Mouse (Mus musculus) CH12.LX (cell line): ENCODE measurements around the gene Mageb3. TPM values are rescaled to one million over a fixed set of nuclear protein-coding genes. Genes with fewer than 3 reads are reported as not detected.

ENCODE experiments used
- DNase-seq: peaks from one replicate; pipeline ENCODE4 v3.0.0-alpha.2; 2013; ENCODE audit errors: extremely low read depth
- H3K27ac ChIP-seq: 2 replicates; pipeline ENCODE4 v1.5.1; 2012; ENCODE audit warnings: low read depth, mild to moderate bottlenecking, control low read depth, moderate library complexity; ENCODE audit not compliant: insufficient read depth
- H3K27me3 ChIP-seq: replicated peaks from 2 replicates; pipeline ENCODE3; 2012; ENCODE audit warnings: inconsistent platforms
- H3K36me3 ChIP-seq, 2 experiments: replicated peaks in 1 of 2; 2 replicates each; pipeline versions ENCODE3 to v1.6.1; 2012; ENCODE audit warnings: inconsistent platforms in 1 of 2, low read length in 1 of 2, mild to moderate bottlenecking in 1 of 2, mixed read lengths in 1 of 2, moderate library complexity in 1 of 2; ENCODE audit not compliant: control insufficient read depth in 1 of 2, insufficient read depth in 1 of 2
- H3K4me1 ChIP-seq, 2 experiments: 2 replicates each; pipeline ENCODE4 v1.6.1; 2012; ENCODE audit warnings: inconsistent platforms in 1 of 2, moderate library complexity in 1 of 2; ENCODE audit not compliant: insufficient read depth in 2 of 2, control insufficient read depth in 1 of 2
- H3K4me2 ChIP-seq: 2 replicates; pipeline ENCODE4 v1.6.1; 2012; ENCODE audit warnings: low read depth, mild to moderate bottlenecking, control low read depth; ENCODE audit not compliant: poor library complexity, insufficient read depth, severe bottlenecking
- H3K4me3 ChIP-seq, 3 experiments: fragments of 150-350 bp in 1 of 3; sonication (generic) in 1 of 3; replicated peaks in 1 of 3; 2 replicates each; pipeline versions ENCODE3 to v1.5.1; 2011 to 2012; ENCODE audit warnings: low read depth in 2 of 3, low read length in 2 of 3, mild to moderate bottlenecking in 2 of 3, moderate library complexity in 2 of 3, control low read depth in 1 of 3, improper control_type of control experiment in 1 of 3, inconsistent platforms in 1 of 3, mixed read lengths in 1 of 3; ENCODE audit not compliant: poor library complexity in 1 of 3
- H3K79me2 ChIP-seq: replicated peaks from 2 replicates; pipeline ENCODE4 v1.6.1; 2012; ENCODE audit warnings: mild to moderate bottlenecking, moderate library complexity; ENCODE audit not compliant: control insufficient read depth, poor library complexity, insufficient read depth, severe bottlenecking; ENCODE audit errors: extremely low read depth
- H3K9ac ChIP-seq: 2 replicates; pipeline ENCODE4 v1.6.1; 2012; ENCODE audit warnings: low read depth, mild to moderate bottlenecking, control low read depth, moderate library complexity; ENCODE audit not compliant: insufficient read depth
- H3K9me3 ChIP-seq: replicated peaks from 2 replicates; pipeline ENCODE3; 2012; ENCODE audit warnings: low read length, inconsistent platforms, mixed read lengths
- BHLHE40 ChIP-seq: IDR thresholded peaks from 2 replicates; pipeline ENCODE4 v1.6.1; 2011; ENCODE audit warnings: mild to moderate bottlenecking, low read depth, low read length, improper control_type of control experiment
- CHD1 ChIP-seq: IDR thresholded peaks from 2 replicates; pipeline ENCODE4 v1.6.1; 2012; ENCODE audit warnings: low read depth, low read length, improper control_type of control experiment, inconsistent platforms
- CTCF ChIP-seq, 2 experiments: IDR thresholded peaks in 1 of 2; conservative IDR thresholded peaks in 1 of 2; 2 replicates each; pipeline ENCODE4 v1.5.1; 2011 to 2012; ENCODE audit warnings: low read depth in 2 of 2, low read length in 2 of 2, improper control_type of control experiment in 1 of 2, inconsistent platforms in 1 of 2, mild to moderate bottlenecking in 1 of 2, moderate library complexity in 1 of 2
- E2F4 ChIP-seq: IDR thresholded peaks from 2 replicates; pipeline ENCODE4 v1.6.1; 2011; ENCODE audit warnings: low read depth, low read length, improper control_type of control experiment; ENCODE audit not compliant: insufficient replicate concordance
- ELF1 ChIP-seq: IDR thresholded peaks from 2 replicates; pipeline ENCODE4 v1.6.1; 2014; ENCODE audit warnings: low read depth, mild to moderate bottlenecking, inconsistent platforms, low read length, improper control_type of control experiment
- ETS1 ChIP-seq: conservative IDR thresholded peaks from 2 replicates; pipeline ENCODE4 v1.6.1; 2012; ENCODE audit warnings: low read depth, mild to moderate bottlenecking, inconsistent platforms, low read length, improper control_type of control experiment, moderate library complexity
- GABPA ChIP-seq: IDR thresholded peaks from 2 replicates; pipeline ENCODE4 v1.6.1; 2012; ENCODE audit warnings: low read depth, low read length, improper control_type of control experiment, inconsistent platforms; ENCODE audit not compliant: insufficient replicate concordance
- HCFC1 ChIP-seq: IDR thresholded peaks from 2 replicates; pipeline ENCODE4 v1.6.1; 2012; ENCODE audit warnings: low read depth, mild to moderate bottlenecking, inconsistent platforms, low read length, improper control_type of control experiment
- MAFK ChIP-seq: IDR thresholded peaks from 2 replicates; pipeline ENCODE4 v1.6.1; 2011; ENCODE audit warnings: low read length, improper control_type of control experiment; ENCODE audit not compliant: insufficient replicate concordance
- MAX ChIP-seq: IDR thresholded peaks from 2 replicates; pipeline ENCODE4 v1.6.1; 2011; ENCODE audit warnings: low read length, improper control_type of control experiment
- MEF2A ChIP-seq: IDR thresholded peaks from 2 replicates; pipeline ENCODE4 v1.6.1; 2014; ENCODE audit warnings: low read depth, mild to moderate bottlenecking, inconsistent platforms, low read length, improper control_type of control experiment, borderline replicate concordance
- MYC ChIP-seq: IDR thresholded peaks from 2 replicates; pipeline ENCODE4 v1.6.1; 2011; ENCODE audit warnings: low read depth, mild to moderate bottlenecking, improper control_type of control experiment, low read length
- NELFE ChIP-seq: IDR thresholded peaks from 2 replicates; pipeline ENCODE4 v1.6.1; 2011; ENCODE audit warnings: low read depth, low read length, improper control_type of control experiment
- NRF1 ChIP-seq: IDR thresholded peaks from 2 replicates; pipeline ENCODE4 v1.6.1; 2014; ENCODE audit warnings: low read depth, mild to moderate bottlenecking, inconsistent platforms, low read length, improper control_type of control experiment, moderate library complexity
- POLR2A ChIP-seq: IDR thresholded peaks from 2 replicates; pipeline ENCODE4 v1.6.1; 2011; ENCODE audit warnings: low read depth, mild to moderate bottlenecking, improper control_type of control experiment, low read length
- RAD21 ChIP-seq: IDR thresholded peaks from 2 replicates; pipeline ENCODE4 v1.6.1; 2011; ENCODE audit warnings: low read depth, mild to moderate bottlenecking, low read length, improper control_type of control experiment, moderate library complexity
- SMC3 ChIP-seq: IDR thresholded peaks from 2 replicates; pipeline ENCODE4 v1.6.1; 2011; ENCODE audit warnings: low read depth, low read length, improper control_type of control experiment
- TBP ChIP-seq: conservative IDR thresholded peaks from 2 replicates; pipeline ENCODE4 v1.6.1; 2011; ENCODE audit warnings: low read depth, low read length, improper control_type of control experiment
- TCF12 ChIP-seq: IDR thresholded peaks from 2 replicates; pipeline ENCODE4 v1.6.1; 2014; ENCODE audit warnings: low read depth, mild to moderate bottlenecking, inconsistent platforms, low read length, improper control_type of control experiment
- ZMIZ1 ChIP-seq: IDR thresholded peaks from 2 replicates; pipeline ENCODE4 v1.6.1; 2012; ENCODE audit warnings: low read depth, mild to moderate bottlenecking, inconsistent platforms, low read length, improper control_type of control experiment
- ZNF384 ChIP-seq: IDR thresholded peaks from 2 replicates; pipeline ENCODE4 v1.6.1; 2012; ENCODE audit warnings: low read depth, low read length, improper control_type of control experiment, inconsistent platforms
- dilution Hi-C: fragments of 300-500 bp; cut with MboI; formaldehyde crosslinking; loops from 2 replicates; pipeline ENCODE4 v1.14.3; 2020; ENCODE audit warnings: low sequenced_read_pairs; ENCODE audit not compliant: extremely low pct_unique_long_range_greater_than_20kb, extremely low pct_ligation_motif_present
- in situ Hi-C: fragments of 300-500 bp; cut with MboI; formaldehyde crosslinking; loops from 3 replicates; pipeline ENCODE4 v1.14.3; 2019; ENCODE audit warnings: low sequenced_read_pairs, low pct_ligation_motif_present, low pct_unique_long_range_greater_than_20kb, mixed read lengths
- polyA plus RNA-seq: library from polyadenylated mRNA; unstranded; fragments of >175 nt; gene quantifications from 2 replicates; pipeline ENCODE4 v1.2.1, GENCODE M21; 2012; ENCODE audit warnings: low read depth; ENCODE audit not compliant: insufficient read length
- total RNA-seq, 2 experiments: library from RNA; depleted of rRNA; stranded (reverse); fragments of 300-350 nt in 1 of 2; fragments of >200 nt in 1 of 2; gene quantifications; 2 replicates each; pipeline ENCODE4 v1.2.3; 2012 to 2014

Gene Mageb3
- total RNA-seq (2012; rRNA removed) (0.04 TPM in 1 of 2 replicates, not detected in the other), total RNA-seq (2014; rRNA removed) (not detected in 2 replicates), polyA plus RNA-seq (not detected in 2 replicates)

GRCm38 (mm10) chr2:121955765-121956223, at the start of gene Mageb3, which contains the start of gene Ctdspl2:
Gene Mageb3 (minus strand): TSS chr2:121956092.
Gene Ctdspl2 (plus strand): TSS chr2:121956001.
- Histone ChIP-seq H3K4me3 (peak within 1 kb of the TSS; percentile 70 to 99 (median 86)), H3K9ac (peak within 1 kb of the TSS; percentile 81), H3K36me3 (peaks cover 0 to 14% of the 10 kb centered on the region in 2 experiments), H3K79me2 (peaks cover 38% of the 10 kb centered on the region), H3K27me3 (no peaks in the 10 kb centered on the region), H3K27ac (peak within 1 kb of the TSS; percentile 59), H3K9me3 (no peaks in the 10 kb centered on the region), H3K4me1 (peaks cover 2 to 22% of the 10 kb centered on the region in 2 experiments; a peak in 3 of 4 replicates), H3K4me2 (peak within 1 kb of the TSS; percentile 83)
- in situ Hi-C loops (no loop called here), dilution Hi-C loops (no loop called here)
- TF ChIP-seq HCFC1: peak; percentile 70; the same call in 1 of the 2 replicates
- peak; percentile 81; the same call in 1 of the 2 replicates for TF ChIP-seq E2F4
- TF ChIP-seq ETS1: no peak; the same call in 1 of the 2 replicates
- TF ChIP-seq MYC: 0 out of 2 replicates have a peak, but pooled peaks have one; percentile 9
- peak; percentile 44; the same call in 1 of the 2 replicates for TF ChIP-seq MAX
- peak; percentile 86 for TF ChIP-seq POLR2A
- TF ChIP-seq ZMIZ1: peak; percentile 42; the same call in 1 of the 2 replicates
- TF ChIP-seq CHD1: no peak
- TF ChIP-seq ZNF384: peak; percentile 2; the same call in 1 of the 2 replicates
- no peak for TF ChIP-seq MAFK
- TF ChIP-seq TCF12: peak; percentile 76
- TF ChIP-seq NELFE: peak; percentile 82
- TF ChIP-seq TBP: peak; percentile 58; the same call in 1 of the 2 replicates
- peak; percentile 55; the same call in 1 of the 2 replicates for TF ChIP-seq NRF1
- TF ChIP-seq MEF2A: peak; percentile 23; the same call in 1 of the 2 replicates
- peak; percentile 68 for TF ChIP-seq ELF1
- DNase-seq: peak; percentile 91

DNA sequence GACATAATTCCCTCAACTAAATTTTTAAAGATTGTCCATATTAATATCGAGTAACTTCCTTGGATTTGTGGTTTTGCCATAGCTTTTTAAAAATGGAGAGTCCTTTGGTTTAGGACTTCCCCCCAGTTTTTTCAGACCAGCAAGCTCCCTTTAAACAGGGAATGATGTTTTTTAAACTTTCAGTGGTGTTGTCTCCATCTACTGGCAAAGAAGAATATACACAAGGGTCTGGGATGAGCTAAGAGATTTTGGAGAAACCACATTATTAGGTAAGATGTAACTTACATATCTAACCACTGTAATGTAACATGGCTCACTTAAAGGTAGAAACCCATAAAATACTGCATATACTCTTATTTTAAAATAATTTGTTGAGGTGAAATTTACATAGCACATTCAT, 39.8 kb upstream of the Mageb3 start:
- in situ Hi-C loops: no loop called here
- no peaks in the 10 kb centered on the region for H3K79me2 ChIP-seq
- no peak overlapping the region for H3K4me3 ChIP-seq
- H3K27me3 ChIP-seq: no peaks in the 10 kb centered on the region
- DNase-seq: no peak
- no peak overlapping the region for H3K4me2 ChIP-seq
- no peak overlapping the region for H3K27ac ChIP-seq
- H3K36me3 ChIP-seq: peaks cover 11 to 48% of the 10 kb centered on the region in 2 experiments
- dilution Hi-C loops: no loop called here
- H3K9me3 ChIP-seq: no peaks in the 10 kb centered on the region
- TF ChIP-seq SMC3 (peak; percentile 22; the same call in 1 of the 2 replicates), CTCF (conservative IDR thresholded peaks at IDR 0.05 in 1 of 2, IDR thresholded peaks at IDR 0.05 in 1 of 2; ENCODE audit: low read depth in 2 of 2, low read length in 2 of 2) (peak in 1 of 2 experiments; percentile 54; a peak in 2 of 4 replicates), BHLHE40 (no peak), MYC (no peak), GABPA (no peak), RAD21 (peak; percentile 35)
- TF ChIP-seq, all 38 proteins: peak for 3
- Histone ChIP-seq H3K4me1 (no peaks in the 10 kb centered on the region), H3K9ac (no peak overlapping the region)
